Mouse (Mus musculus) cerebellum, adult 9-11 months (tissue): Measurements from ENCODE around the gene Rita1.
A peak's percentile ranks its signal among the peaks of the same experiment; 100 is the strongest.

Experiments used
- DNase-seq: peaks from one replicate; pipeline ENCODE4 v3.0.0; 2022

Rita1 gene

DNA sequence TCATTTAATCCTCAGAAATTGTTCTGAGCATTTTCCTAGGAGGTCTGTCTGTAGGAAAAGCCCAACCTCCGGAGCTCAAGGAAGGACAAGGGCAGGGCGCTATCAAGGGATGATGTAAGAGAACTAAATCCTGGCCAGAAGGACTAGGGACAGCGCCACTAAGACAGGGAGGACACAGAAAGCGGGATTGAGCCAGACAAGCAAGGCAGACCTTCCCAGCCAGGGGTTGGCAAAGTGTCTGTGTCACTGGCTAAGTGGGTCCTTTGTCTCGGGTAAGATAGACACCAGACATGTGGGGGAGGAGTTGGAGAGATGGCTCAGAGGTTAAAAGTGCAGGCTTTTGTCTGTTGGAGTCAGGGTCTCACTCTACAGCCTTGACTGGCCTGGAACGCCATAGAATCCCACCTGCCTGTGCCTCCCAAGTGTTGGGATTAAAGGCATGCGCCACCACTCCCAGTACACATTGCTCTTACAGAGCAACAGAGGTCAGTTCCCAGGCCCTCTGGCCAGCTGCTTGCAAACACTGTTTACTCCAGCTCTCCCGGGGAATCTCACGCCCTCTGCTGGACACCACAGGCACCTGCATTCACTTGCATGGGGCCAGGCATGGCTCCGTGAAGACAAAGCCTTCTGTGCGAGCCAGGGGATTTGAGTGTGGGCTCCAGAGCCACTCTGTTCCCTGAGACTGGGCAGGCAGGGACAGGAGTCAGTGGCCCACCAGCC is 11.3 kb downstream of the Rita1 start:
- no peak for DNase-seq

DNA sequence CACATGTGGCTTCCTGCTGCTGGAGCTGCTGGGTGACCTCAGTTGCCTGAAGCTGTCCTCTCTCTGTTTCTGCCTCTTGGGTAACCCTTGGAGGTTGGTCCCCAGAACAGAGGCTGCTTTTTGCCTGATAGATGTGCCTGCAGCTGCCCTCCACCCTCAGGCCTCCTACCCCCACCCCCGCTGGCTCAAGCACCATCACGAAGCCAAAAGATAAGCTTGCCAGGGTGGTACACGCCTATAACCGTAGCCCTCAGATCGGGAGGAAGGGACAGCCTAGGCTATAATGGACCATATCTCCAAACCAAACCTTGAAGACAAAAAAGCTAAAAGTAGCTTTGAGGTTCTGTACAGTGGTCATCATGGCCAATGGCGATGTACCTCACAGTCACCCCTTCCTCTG is 12.8 kb downstream of the Rita1 start:
- DNase-seq, result no peak

DNA sequence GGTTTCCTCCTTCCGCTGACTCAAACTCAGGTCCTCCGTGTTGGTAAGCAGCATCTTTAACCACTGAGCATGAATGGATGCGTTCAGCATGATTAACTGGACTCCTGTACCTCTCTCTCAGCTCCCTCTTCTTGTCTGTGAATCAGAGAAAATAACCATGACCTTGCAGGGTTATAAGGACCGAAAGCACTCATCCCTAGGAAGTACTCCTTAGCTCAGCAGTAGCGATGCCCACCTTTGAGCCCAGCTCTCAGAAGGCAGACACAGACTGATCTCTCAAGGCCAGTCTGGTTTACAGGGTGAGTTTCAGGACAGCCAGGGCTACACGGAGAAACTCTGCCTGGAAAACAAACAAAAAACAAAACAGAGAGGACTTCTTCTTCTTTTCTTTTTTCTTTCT is 17.9 kb downstream of the Rita1 start:
- DNase-seq, result no peak

DNA sequence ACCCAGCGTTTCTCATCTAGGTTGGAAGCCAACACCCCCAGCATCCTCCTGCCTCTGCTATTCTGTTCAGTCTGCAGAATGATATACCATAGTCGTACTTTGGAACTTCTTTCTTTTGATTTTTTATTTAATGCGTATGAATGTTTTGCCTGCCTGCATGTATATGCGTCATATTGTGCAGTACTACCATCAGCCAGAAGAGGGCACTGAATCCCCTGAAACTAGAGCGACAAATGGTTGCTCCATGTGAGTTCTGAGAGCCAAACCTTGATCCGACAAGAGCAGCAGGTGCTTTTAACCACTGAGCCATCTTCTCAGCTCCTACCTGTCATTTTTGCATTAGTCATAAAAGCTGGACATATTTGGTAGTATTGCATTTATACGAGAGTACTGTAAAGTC is 20.2 kb downstream of the Rita1 start:
- DNase-seq, result no peak

DNA sequence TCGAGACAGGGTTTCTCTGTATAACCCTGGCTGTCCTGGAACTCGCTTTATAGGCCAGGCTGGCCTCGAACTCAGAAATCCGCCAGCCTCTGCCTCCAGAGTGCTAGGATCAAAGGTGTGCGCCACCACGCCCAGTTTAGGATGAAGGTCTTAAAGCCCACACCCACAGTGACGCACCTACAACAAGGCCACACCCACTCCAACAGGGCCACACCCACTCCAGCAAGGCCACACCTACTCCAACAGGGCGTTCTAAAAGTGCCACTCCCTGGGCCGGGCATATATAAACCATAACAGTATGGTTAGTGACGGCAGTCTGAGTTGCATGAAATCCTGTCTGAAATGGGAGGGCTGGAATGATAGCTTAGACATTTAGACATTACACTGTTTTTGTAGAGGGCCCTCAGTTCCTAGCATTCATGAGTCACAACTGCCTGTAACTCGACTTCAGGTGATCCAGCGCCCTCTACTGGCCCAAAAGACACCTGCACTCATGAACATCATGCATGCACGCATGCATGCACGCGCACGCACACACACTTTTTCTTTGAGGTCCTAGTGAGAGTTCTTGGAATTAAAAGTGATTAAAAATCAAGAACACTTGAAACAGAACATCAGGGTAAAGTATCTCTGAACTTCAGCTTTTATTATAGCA is 21.9 kb downstream of the Rita1 start:
- no peak for DNase-seq

DNA sequence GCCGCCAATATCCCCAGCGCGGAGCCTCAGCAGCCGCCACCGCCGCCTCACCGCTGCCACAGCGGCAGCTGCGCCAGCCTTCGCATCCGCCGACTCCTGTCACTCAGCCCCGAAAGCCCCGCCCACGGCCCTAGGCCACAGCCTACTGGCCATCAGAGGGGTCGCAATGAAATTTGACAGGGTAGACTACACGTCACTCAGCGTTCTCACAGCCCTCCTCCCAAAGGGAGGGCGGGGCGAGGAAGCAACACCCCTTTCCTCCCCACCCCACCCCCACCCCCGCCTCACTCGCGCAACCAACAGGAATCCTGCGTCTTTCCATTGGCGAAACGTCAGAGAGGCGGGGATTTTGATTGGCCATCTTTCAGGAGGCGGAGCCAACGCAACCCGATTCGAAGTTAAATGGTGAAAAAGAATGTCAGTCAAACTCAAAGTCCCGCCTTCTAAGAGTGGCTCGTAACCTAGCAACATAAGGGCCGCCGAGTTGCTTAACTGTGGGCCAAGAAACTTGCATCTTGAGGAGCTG is 23.8 kb downstream of the Rita1 start, which contains the start of the genes Tpcn1 and Iqcd:
Gene Tpcn1, minus strand, starts transcription at position 105 of the 526 bp plus-strand sequence.
Gene Iqcd, plus strand, starts transcription at position 448 of the 526 bp plus-strand sequence.
- peak; percentile 98 for DNase-seq

DNA sequence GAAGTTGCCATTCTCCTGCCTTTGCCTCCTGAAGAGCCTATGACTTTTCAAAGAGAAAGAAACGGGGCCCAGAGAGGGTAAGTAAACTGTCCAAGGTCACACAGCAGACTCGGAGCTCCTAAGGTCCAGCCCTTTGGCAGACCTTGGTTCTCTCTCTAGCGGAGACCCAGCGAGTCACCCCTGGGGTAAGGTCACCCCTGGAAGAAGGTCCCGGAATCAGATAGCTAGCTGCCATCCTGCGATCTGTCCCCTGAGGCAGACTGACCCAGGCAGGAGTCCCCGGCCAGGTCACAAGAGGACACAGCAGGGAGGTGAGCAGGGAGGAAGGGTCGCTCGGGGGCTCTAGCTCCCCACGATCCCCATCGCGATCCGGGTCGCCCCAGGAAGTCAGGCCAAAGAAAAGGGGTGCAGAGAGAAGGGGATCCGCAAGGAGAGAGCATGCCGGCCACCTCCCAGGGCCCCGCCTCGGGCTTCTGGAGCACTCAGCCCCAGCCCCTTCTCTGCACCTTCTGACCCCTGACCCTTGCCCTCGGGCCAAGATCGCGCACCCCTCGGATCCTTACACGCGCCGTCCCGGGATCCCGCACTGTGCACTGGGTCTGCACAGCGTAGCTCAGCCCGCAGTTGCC is 24.3 kb downstream of the Rita1 start:
- DNase-seq, result no peak

DNA sequence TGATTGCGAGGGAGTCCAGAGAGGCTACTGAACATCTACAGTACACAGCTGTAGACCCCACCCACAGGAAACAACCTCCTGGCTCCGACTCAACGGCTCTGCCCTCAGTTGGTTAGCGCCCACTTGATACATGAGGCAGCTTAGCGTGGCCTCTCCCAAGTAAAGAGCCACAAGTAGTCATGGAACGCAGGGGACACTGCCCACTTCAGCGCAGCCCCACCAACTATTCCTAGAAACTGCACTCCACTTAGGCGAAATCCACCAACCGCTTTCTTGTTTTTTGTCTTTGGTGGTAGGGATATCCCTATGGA is 24.8 kb downstream of the Rita1 start:
- DNase-seq, result no peak

DNA sequence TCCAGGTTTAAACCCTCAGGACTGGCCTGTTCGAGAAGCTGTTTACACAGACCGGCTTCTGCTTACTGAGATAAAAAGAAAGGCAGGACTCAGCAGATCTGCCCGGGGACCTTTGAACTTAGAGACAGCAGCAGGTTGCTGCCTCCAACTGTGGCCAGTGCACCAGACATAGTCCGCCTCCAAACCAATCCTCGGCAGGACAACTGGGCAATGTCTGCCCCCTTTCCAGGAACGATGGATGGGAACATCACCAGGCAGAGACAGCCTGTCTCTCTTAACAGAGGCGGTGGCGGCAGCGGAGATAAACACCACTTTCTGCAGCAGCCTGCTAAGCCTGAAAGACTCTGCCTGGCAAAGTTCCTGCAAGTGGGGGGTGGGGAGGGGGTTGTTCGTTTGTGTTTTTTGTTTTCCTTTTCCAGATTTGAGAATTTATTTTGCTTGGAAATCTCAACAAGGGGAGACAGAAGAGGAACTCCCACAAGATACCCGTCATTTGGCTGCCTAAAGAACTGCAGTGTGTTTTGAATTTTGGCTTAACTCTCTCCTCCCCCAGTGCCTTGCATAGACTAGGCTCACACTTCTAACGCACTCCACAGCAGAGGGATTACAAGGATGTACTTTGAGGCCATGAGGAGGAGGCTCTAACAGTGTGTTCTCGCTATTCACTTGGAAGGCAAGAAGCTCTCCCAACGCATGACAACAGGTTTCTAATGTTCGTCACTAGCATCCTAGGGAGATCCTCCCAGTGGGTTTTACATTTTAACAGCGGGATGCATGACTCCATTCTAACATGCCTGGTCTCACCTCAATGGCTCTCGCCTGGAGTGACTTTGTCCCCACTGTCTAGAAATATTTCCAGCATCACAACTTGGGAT is 25.4 kb downstream of the Rita1 start:
- no peak for DNase-seq

DNA sequence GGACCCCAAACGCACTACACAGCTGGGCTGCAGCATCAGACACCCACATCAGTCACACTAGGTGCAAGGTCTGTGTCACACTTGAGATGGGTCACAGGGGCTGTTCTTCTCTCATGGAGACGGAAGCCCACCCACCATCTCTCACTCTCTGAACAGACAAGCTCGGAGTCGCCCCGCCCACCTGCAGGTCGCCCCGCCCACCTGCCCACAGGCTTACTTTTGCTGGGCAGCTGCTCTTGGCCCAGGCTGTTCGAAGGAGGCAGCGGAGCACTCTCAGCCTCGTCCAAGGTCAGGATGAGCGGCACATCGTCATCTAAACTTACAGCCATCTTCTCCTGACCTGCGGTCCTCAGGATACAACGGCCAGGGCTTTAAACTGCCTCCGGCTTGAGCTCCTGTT is 27.4 kb downstream of the Rita1 start:
- no peak for DNase-seq

DNA sequence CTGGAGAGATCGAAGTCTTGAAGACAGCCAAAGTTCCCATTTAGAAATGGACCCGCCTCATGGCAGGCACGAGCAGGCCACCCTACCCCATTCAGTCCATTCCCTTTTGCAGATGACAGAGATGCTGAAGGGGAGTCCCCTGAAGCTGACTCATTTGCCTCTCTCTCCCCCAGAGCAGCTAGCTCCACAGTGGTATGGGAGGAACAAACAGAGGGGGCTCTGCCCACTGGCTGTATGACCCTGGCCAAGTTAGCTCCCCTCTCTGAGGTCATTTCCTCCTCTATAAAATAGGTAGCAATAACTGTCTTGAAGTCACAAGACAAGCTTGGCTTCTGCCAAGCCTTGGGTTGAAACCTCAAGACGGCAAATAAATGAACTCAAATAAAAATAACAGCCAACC is 28.9 kb downstream of the Rita1 start:
- no peak for DNase-seq

DNA sequence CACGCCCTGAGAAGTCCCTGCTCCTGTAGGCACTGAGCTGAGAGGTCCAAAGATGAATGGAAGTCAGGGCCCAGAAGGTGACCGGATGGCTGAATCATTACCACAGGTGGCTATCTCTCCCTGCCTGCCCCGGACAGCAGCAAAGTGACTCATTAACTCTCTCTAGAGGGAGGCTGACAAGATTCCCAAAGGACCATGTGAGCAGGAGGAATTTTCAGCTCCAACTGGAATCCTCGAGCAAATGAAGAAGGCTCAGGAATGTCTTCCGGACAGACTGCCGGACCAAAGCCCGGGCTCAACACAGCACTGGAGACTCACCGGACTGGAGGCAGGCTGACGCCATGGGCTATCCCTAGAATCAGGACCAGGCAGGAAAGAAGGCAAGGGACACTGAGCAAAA is 30.4 kb downstream of the Rita1 start:
- DNase-seq, result no peak

DNA sequence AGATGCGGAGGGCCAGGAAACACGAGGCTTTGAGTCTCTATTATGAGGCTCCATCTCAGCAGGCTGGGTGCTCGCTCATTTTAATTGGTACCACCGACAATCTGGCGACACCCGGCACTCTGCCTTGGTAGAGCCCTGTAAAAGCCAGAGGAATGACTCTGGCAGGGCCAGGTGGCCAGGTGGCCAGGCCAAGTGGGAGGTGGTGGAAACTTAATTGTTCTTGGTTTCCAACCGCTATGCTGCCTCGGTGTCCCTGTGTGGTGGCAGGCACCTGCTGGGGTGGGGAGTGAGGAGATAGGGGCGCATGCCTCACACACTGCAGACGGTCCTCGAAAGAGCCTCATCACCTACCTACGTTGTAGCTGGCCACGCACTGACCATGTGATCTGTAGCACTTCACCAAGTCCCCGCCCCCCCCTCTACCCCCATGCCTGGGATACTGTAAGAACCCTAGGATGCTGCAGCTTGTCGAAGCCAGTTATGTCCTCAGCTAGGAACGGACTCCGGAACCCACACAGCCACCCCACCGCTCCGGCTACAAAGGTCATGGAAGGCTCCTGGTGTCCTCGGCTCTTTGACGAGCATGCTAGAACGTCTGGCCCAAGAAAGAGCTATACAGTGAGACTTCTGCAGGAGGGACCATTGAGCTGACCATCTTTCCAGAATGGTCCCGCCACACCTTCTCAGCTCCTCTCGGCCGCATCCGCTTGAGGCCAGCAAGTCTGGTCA is 32.3 kb downstream of the Rita1 start:
- peak; percentile 80 for DNase-seq

DNA sequence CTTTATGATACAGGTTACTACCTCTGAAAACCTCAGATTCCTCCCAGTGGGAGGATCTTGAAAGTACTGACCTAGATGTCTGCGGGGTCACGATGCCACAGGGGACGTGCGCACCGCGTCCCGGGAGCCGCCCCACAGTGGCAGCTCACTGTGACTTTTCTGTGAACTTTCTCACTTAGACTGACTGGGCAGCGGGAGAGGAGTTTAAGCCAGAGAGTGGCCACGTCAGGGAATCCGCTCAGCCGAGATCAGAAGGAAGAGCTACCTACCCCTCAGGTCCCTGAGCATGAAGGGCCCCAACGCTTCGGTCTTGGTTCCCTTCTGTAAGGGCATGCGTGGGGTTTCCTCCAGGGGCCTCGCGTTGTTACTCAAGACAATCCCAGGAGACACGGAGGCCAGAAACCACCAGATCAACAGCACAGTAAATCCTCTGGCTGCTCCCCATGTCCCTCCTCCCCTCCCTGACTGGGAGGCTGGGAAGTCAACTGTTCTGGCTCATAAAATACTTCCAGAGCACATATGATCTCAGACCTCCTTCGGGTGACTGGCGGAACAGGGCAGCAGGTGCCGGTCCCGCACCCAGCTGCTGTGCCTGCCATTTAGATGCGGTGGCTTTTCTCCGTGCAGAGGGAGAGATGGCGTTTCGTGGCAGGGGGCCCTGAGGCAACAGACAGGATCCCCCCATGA is 33.0 kb downstream of the Rita1 start:
- peak; percentile 80 for DNase-seq

DNA sequence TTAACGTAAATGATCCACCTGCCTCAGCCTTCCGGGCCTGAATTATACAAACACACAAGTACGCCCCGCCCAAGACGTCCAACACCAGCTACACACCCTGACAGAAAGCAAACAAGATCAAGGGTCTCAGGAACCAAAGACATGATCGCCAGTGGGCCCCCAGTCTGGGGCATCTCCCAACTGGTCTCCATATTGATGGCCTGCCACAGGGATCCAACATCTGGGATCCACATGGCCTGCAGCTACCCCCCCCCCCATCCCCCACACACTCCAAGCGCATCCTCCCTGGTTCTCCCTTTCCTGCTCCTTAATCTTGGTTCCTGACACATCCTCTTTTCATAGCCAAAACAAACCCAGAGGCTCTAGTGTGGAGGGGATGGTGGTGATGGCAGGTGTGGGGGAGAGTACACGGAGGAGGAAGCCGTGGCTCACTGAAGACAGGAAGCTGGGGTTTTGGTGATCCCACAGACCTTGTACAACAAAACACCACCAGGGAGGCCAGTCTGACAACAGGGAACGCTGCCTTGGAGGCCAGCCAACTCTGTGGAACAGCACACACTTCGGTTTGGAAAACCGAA is 33.8 kb downstream of the Rita1 start:
- no peak for DNase-seq

DNA sequence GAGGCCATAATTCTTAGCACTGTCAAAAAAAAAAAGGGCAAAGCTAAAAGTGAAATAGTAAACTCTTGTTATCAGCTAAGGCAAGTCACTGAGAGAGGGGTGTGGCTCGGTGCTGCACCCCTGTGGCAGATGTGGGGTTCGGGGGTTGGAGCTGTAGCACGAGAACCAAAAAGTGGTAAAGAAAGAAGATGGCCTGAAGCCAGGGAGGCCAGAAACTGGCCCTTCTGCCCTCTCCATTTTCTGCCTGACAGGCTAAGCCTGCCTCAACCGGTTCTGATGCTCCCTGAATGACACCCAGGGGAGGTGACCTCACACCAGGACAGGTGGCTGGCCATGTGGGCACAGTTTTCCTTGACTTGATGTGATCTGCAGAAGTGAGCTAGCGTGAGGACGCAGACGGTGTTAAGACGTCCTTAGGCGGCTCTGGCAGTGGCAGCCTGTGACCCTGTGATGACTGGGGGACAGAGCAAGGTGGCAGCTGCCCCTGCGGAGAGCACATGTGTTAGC is 34.4 kb downstream of the Rita1 start:
- no peak for DNase-seq

DNA sequence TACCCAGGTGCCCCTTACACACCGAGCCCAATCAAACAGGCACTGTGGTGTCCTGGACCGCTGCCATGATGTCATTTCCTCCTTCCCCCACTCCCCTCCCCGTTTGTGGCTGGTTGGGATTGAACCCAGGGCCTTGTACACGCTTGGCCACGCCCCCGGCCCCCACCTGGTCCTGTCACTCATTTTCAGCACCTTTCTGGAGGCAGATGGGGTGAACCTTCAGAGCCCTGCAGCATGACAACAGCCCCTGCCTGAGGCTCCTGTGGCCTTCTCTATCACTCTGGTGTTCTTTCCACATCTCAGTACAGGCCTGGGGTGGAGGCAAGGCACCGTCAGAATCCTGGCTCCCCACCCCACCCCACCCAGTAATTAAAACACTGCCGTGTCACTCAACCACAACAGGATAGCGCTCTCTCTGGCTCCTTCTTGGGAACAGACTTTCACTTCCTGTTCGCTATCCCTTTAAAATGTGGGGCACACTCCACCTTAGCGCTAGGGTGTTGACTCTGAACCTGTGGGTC is 35.5 kb downstream of the Rita1 start:
- DNase-seq, result no peak

DNA sequence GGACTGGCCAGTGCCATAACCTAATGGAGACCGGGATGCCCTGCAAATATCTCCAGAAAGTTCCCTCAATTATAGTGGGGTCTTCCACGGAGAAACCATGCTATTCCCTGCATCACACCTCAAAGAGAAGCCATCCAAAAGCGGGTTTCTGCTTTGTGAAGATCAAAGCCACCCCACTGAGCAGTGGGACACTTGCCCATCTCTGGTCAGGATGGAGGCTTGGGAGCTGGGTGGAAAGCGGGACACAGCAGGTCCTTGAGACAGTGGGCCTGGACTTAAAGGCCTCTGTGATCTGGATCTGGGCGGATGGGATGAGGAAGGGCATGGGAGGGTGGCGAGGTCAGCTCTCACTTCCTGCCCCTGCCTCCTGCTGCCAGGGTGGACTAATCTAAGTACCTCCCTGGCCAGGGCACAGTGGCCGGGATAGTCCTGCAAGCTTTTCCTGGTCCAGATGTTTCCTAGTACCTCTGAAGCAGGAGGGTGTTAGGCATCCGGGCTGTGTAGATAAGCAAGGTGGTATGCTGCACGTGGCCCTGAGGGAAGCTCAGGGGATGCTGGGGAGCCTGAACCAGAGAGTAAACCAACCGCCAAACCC is 37.8 kb downstream of the Rita1 start:
- DNase-seq, result peak; percentile 72

DNA sequence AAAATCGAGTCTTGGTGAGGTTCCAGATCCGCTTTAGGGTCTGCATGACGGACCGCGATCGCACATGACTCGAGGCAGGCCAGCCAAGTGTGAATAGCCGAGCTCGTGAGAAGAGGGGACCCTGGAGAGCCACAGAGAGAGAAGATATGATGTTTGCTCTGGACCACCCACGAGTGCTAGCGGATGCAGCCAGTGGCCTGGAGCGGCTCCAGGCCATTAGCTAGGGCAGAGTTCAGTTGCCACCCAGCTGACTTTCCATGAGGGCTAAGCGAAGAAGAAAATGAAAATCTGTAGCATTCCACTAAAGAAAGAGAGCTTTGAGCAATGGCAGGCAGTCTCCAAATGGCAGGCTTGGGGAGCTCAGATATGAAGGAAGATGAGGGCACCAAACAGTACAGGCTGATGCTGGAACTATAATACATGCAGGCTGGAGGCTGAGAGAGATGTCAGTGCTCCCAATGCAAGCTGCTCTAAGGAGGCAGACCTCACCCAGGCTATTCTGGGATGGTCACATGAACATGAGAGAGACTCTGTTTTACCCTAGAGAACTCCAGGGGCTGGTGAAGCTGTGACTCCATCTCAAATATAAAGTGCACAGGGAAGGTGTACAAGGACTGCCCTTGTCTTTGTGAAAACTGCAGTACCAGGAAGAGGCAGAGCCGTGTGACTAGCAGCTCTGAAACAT is 41.2 kb downstream of the Rita1 start:
- DNase-seq, result peak; percentile 60
